Mouse (Mus musculus) G1E (cell line): ENCODE data around the gene Katnbl1.

ENCODE experiments used
- CTCF ChIP-seq: IDR thresholded peaks from 2 replicates; pipeline ENCODE4 v1.5.1; 2012; ENCODE audit warnings: low read depth, low read length, inconsistent platforms, mixed read lengths
- GATA1 ChIP-seq: IDR thresholded peaks from 2 replicates; pipeline ENCODE4 v1.6.1; 2012; ENCODE audit warnings: borderline replicate concordance, low read length, inconsistent platforms, mixed read lengths
- GATA2 ChIP-seq: IDR thresholded peaks from 2 replicates; pipeline ENCODE4 v1.6.1; 2012; ENCODE audit warnings: low read depth, low read length, inconsistent platforms, borderline replicate concordance

DNA sequence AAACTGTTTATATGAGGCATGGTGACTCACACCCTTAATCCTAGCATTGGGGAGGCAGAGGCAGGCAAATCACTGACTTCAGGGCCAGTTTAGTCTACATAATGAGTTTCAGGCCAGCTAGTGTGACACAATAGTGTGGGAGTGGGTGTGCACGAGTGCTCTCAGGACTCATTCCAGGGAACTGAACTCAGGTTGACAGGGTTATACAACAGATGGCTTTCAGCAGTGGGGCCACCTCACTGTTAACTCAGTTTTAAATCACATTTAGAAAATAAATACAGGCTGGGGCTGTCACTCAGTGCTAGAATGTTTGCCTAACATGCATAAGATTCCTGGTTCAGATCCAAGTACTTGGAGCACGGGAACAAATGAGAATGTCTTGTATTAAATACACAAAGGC lies 19.4 kb upstream of the Katnbl1 start:
- TF ChIP-seq CTCF (no peak), GATA1 (no peak), GATA2 (no peak)
